Mouse (Mus musculus): ENCODE data around the gene Zbtb8a. TPM values are rescaled to one million over a fixed set of nuclear protein-coding genes. Genes with fewer than 3 reads are reported as not detected.
A peak's percentile ranks its signal among the peaks of the same experiment; 100 is the strongest.
"Not testable (repeated sequence)": the region's sequence is repeated elsewhere in the genome, so short reads cannot be mapped to it uniquely, and the experiment has no call there.

Zbtb8a gene
- total RNA-seq (2021) = 1 to 10 TPM; 6.7 to 7.5 TPM
- long read RNA-seq, experiment 1, transcript Zbtb8a-201 (5 exons, 2,321 nt) = major isoform, 6 of 9 reads
- long read RNA-seq, experiment 1, partial matches to known transcripts = 2 of 9 reads
- long read RNA-seq, experiment 1, other reads (novel, unspliced or antisense) = 1 of 9 reads
- long read RNA-seq, experiment 2, transcript Zbtb8a-201 (5 exons, 2,321 nt) = major isoform, 12 of 13 reads
- long read RNA-seq, experiment 2, partial matches to known transcripts = 0 of 13 reads
- long read RNA-seq, experiment 2, other reads (novel, unspliced or antisense) = 1 of 13 reads

GRCm38 (mm10) chr4:129377601-129378390 is at the start of gene Zbtb8a:
Gene Zbtb8a (minus strand): TSS chr4:129378116.
- peak; percentile 32 to 50 for DNase-seq (ENCODE audit: low spot score in 2 of 2)

DNA sequence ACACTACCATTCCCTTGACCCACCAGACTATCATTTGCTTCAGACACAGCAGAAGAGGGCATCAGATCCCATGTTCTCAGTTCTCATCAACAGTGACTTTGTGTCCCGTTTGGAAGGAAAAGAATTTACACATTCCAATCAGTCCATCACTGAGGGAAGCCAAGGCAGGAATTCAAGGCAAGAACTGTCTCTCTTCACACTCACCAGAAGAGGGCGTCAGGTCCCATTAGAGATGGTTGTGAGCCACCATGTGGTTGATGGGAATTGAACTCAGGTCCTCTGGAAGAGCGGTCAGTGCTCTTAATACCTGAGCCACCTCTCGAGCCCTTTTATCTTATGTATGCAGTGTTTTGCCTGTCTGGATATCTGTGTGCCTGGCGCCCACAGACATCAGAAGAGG is 40.4 kb upstream of the Zbtb8a start:
- no peak for DNase-seq (ENCODE audit: low spot score in 2 of 2)

DNA sequence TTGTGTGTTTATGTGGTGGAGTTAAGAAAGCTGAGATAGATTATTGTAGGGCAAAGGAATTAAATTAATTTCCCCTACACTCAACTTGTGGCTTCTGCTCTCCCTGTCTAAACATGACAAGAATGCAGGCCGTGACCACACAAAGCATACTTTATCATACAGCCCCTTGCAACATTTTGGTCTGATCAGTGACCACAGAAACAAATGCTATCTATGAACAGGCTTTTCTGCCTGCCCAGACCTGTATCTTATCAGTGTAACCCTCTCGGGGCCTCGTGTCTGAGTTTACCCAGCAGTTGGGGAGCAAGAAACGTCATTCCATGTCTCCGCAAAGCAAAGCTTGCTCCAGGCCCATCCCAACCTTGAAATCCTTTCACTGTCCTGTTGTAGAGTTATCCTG is 38.6 kb upstream of the Zbtb8a start:
- DNase-seq (ENCODE audit: low spot score in 2 of 2) = no peak

GRCm38 (mm10) chr4:129415892-129416291 is 38.0 kb upstream of the Zbtb8a start:
- DNase-seq (ENCODE audit: low spot score in 2 of 2) = no peak

DNA sequence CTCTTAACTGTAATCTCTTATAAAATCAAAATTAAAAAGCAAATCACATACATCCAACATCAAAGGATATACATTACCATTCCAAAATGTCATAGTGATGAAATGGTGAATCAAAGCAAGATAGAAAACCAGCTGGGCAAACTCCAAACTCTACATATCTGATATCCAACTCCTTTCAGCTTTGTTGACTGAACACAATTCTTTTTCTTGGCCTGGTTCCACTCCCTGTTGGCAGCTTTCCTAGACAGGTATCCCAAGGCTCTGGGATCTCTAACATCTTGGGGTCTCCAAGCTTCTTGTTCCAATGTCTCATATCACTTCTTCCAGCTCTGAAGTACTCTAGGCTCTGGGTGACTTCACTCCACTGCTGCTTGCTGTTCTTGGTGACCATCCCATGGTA is 33.1 kb upstream of the Zbtb8a start:
- DNase-seq (ENCODE audit: low spot score in 2 of 2) = no peak

GRCm38 (mm10) chr4:129410532-129410931 is 32.6 kb upstream of the Zbtb8a start:
- DNase-seq (ENCODE audit: low spot score in 2 of 2) = not testable (repeated sequence)

- peak; percentile 53 to 63 for DNase-seq (ENCODE audit: low spot score in 2 of 2)
Measured at GRCm38 (mm10) chr4:129406447-129406846, 28.5 kb upstream of the Zbtb8a start.

DNA sequence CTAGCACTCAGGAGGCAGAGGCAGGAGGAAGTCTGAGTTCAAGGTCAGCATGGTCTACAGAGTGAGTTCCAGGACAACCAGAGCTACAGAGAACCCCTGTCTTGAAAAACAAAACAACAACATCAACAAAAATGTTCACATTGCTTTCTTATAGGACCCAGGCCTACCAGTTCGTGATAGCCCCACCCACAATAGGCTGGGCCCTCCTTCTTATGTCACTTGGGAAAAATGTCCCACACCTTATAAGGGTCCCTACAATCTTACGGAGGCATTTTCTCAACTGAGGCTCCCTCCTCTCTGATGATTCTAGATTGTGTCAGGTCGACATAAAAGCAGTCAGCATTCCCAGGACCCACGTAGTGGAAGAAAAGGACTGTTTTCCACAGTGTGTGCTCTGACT is 21.9 kb upstream of the Zbtb8a start:
- DNase-seq (ENCODE audit: low spot score in 2 of 2) = no peak

GRCm38 (mm10) chr4:129396960-129397359 is 19.0 kb upstream of the Zbtb8a start:
- DNase-seq (ENCODE audit: low spot score in 2 of 2) = no peak

DNA sequence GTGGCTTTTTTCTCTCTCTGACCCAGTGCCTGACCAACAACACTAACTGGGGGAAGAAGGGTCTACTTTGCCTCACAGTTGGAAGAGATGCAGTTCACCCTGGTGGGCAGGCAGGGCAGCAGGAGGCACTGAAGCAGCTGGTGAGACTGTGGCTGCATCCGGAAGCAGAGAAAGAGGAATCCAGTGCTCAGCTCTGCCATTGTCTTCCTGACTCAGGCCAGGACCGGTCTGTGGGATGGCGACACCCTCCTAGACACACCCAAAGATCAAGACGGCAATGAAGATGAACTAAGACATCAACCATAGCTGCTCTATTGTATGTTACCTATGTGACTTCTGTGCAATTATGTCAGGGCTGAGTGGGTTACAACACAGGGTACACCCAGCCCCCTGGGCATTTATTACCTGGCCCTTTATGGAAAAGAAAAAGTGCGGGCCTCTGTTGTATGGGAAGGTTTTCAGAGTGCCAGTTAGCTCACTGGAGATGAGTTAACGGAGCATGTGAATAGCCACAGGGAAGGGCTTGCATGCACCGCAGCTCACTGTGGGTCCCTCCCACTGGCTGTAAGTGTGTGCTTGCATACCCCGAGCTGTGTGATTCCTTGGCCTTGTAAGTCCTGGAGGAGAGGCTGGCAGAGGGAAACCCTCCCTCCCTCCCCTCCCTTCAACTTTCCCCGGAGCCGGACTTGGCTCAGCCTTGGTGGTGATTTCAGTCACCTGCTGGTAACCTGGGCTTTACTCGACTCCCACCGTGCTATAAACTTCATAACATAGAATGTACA is 16.4 kb upstream of the Zbtb8a start:
- no peak for DNase-seq (ENCODE audit: low spot score in 2 of 2)

DNA sequence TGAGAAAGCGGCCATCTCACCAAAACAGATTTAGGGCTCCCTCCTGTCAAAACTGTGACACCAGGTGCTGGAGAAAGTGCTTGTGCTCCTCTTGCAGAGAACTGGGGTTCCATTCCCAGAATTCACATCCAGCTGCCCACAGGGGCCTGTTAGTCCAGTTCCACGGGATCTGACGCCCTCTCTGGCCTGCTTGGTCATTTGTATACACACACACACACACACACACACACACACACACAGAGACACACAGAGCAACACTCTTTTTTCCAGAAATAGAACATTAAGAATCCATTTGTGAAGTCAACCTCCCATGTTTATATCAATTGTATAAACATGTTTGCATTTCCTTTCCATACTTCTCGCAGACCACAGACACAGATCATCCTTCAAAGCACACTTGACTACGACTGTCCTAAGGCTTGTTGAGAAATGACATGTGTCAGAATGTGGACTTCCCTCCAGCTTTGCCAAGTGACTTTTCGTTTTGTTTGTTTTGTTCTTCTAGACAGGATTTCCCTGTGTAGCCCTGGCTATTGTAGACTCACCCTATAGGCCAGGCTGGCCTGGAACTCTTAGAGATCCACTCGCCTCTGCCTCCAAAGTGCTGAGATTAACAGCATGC is 13.1 kb upstream of the Zbtb8a start:
- DNase-seq (ENCODE audit: low spot score in 2 of 2) = no peak

GRCm38 (mm10) chr4:129390216-129390743 is 12.4 kb upstream of the Zbtb8a start:
- DNase-seq (ENCODE audit: low spot score in 2 of 2) = no peak

DNA sequence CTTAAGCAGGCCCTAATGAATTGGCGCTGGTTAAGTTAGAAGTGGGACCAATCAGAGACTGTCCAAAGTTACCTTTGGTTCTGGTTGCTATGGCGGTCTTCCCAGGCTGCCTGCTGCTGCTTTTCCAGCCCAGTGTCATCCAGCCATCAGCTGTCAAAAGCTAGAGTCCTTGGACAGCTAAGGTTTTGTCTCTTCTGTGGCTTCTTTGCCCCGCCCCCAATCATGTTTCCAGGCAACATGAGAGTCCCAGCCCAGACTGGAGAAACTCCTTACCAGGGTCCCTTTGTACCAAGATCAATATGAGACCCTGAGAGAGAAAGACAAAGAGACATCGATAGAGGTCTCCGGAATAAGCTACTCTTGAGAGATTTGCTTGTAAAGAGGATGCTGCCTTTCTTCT is 10.5 kb upstream of the Zbtb8a start:
- no peak for DNase-seq (ENCODE audit: low spot score in 2 of 2)

DNA sequence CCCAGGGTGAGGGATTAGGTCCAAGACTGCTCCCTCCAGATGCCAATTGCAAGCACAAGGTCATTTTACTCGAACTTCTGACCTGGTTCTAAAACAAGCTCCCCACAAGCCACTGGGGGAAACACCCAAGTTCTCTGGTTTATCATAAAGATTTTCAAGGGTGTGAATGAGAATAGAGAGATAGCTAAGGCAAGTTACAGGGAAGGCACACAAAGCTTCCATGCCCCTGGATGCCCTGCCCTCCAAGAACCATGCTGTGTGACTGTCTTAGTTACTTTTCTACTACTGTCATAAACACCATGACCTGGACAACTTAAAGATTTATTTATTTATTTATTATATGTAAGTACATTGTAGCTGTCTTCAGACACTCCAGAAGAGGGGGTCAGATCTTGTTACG is 9.1 kb upstream of the Zbtb8a start:
- no peak for DNase-seq (ENCODE audit: low spot score in 2 of 2)

DNA sequence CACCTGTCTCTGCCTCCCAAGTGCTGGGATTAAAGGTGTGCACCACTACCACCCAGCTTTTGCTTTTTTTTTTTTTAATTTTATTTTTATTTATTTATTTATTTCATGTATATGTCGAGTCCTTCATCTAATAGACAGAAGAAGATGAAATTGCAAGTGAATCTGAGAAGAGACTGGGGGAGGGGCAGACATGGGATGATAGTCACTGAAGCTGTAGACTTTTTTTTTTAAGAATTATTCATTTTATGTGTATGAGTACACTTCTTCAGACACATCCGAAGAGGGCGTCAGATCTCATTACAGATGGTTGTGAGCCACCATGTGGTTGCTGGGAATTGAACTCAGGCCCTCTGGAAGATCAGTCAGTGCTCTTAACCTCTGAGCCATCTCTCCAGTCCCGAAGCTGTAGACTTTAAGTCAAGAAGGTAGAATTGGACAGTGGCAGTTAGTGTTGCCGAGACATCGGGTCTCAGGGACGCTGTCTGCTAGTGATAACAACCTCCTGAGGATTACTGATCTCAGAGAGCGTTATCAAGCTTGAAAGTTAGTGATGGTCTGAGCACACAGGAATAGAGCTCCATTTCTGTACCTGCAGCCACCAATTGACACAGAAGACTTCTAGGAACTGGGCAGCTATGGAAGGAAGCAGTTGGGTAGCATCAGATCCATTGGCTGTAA is 8.5 kb upstream of the Zbtb8a start:
- DNase-seq (ENCODE audit: low spot score in 2 of 2) = no peak

DNA sequence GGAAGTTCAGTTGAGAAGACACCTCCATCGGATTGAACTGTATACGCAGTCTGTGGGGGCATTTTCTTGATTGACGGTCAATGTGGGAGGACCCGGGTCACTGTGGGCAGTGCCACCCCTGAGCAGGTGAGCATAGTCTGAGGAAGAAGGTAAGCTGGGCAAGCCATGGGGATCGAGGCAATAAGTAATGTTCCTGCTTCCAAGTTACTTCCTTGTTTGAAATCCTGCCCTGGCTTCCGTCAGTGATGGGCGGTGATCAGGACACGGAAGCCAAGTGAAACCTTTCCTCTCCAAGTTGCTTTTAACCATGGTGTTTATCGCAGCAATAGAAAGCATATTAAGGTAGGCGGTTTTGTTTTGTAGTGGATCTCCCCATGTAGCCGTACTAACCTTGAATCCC is 7.8 kb upstream of the Zbtb8a start:
- no peak for DNase-seq (ENCODE audit: low spot score in 2 of 2)

GRCm38 (mm10) chr4:129384440-129384839 is 6.5 kb upstream of the Zbtb8a start:
- no peak for DNase-seq (ENCODE audit: low spot score in 2 of 2)

DNA sequence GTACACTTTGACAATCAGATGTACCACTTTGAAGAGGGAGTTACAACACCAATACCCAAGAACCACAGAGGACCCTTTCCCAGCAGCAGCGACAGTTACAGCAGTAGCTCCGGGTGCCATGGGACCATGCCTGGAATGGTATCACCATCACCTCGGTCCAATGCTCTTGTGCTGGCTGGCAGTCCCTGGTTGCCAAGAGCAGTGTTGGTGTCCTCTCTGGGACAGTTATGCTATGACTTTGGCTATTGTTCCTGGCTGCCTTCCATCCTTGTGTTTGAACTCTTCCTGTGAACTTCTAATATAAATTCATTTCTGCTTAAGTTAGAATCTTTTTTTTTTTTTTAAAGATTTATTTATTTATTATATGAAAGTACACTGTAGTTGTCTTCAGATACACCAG is 5.7 kb upstream of the Zbtb8a start:
- DNase-seq (ENCODE audit: low spot score in 2 of 2) = no peak

GRCm38 (mm10) chr4:129382488-129382887 is 4.6 kb upstream of the Zbtb8a start:
- DNase-seq (ENCODE audit: low spot score in 2 of 2) = no peak

- no peak for DNase-seq (ENCODE audit: low spot score in 2 of 2)
Measured at GRCm38 (mm10) chr4:129382029-129382428, 4.1 kb upstream of the Zbtb8a start.

DNA sequence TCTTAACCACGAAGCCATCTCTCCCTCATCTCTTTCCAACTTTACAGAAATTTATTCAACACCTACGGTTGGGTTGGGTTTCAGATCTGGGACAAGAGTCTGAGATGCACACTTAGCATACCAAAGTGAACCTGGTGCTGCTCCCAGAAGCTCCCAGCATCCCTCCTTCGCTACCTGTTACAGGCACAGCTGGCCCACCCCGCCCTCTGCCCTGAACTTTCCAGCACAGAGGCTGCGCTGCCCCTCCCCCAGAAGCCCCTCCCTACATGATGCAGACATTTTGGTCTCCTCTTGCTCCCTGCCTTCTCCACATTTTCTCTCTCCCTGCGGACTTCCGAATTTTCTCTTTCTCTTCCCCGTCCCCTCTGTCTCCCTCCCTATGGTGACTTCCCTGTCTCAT is 3.2 kb upstream of the Zbtb8a start:
- DNase-seq (ENCODE audit: low spot score in 2 of 2) = no peak

Data from gastrocnemius, postnatal 4 days (tissue).